Mouse (Mus musculus) stomach, embryonic 14.5 days (tissue): Measurements from ENCODE around the gene Xrcc2. TPM values are rescaled to one million over a fixed set of nuclear protein-coding genes. Genes with fewer than 3 reads are reported as not detected.

Experiments
- ATAC-seq: fragments of 200-750 bp; cut with Nextera tagmentation; 2 replicates; pipeline ENCODE4 v1.8.0; 2017; ENCODE audit warnings: low read depth, moderate TSS enrichment; ENCODE audit not compliant: insufficient number of reproducible peaks, insufficient read depth, low FRiP score
- H3K27ac ChIP-seq: fragments of 300-500 bp; sonication (generic); 2 replicates; pipeline ENCODE4 v1.5.1; 2014; ENCODE audit warnings: mild to moderate bottlenecking, low read length, moderate library complexity, mixed read lengths
- H3K27me3 ChIP-seq: fragments of 300-500 bp; sonication (generic); 2 replicates; pipeline ENCODE4 v1.6.1; 2014; ENCODE audit warnings: low read length, control low read depth, mixed read lengths; ENCODE audit not compliant: control insufficient read depth, insufficient read depth
- H3K36me3 ChIP-seq: fragments of 300-500 bp; sonication (generic); 2 replicates; pipeline ENCODE4 v1.6.1; 2014; ENCODE audit warnings: mild to moderate bottlenecking, control low read depth, low read length, moderate library complexity, mixed read lengths; ENCODE audit not compliant: control insufficient read depth, insufficient read depth
- H3K4me1 ChIP-seq: fragments of 300-500 bp; sonication (generic); 2 replicates; pipeline ENCODE4 v1.6.1; 2014; ENCODE audit warnings: low read length, control low read depth, mixed read lengths; ENCODE audit not compliant: control insufficient read depth, insufficient read depth
- H3K4me2 ChIP-seq: fragments of 300-500 bp; sonication (generic); replicated peaks from 2 replicates; pipeline ENCODE4 v1.6.1; 2014; ENCODE audit warnings: low read depth, low read length, control low read depth
- H3K4me3 ChIP-seq: fragments of 300-500 bp; sonication (generic); 2 replicates; pipeline ENCODE4 v1.5.1; 2014; ENCODE audit warnings: low read depth, low read length, control low read depth
- H3K9ac ChIP-seq: fragments of 300-500 bp; sonication (generic); replicated peaks from 2 replicates; pipeline ENCODE4 v1.6.1; 2014; ENCODE audit warnings: low read depth, mild to moderate bottlenecking, control low read depth, low read length, moderate library complexity, mixed read lengths
- H3K9me3 ChIP-seq: fragments of 300-500 bp; sonication (generic); 2 replicates; pipeline ENCODE4 v1.6.1; 2016; ENCODE audit warnings: low read depth, low read length, control low read depth; ENCODE audit not compliant: control insufficient read depth
- WGBS: fragments of 180-500 bp; shearing (Covaris S2); extraction: QIAGEN DNeasy Blood & Tissue Kit; methylation state at CpG from one replicate; pipeline ENCODE4 v1.1.7; 2014; 5-methylcytosine and 5-hydroxymethylcytosine counted together
- polyA plus RNA-seq: library from polyadenylated mRNA; unstranded; fragments of >200 nt; fragmentation: Nextera tagmentation; extraction: Ambion mirVana; gene quantifications from 2 replicates; pipeline ENCODE4 v1.2.1, GENCODE M21; 2014

The Xrcc2 gene
- polyA plus RNA-seq, 1 experiment from 2014 or later = 13.2 TPM

DNA sequence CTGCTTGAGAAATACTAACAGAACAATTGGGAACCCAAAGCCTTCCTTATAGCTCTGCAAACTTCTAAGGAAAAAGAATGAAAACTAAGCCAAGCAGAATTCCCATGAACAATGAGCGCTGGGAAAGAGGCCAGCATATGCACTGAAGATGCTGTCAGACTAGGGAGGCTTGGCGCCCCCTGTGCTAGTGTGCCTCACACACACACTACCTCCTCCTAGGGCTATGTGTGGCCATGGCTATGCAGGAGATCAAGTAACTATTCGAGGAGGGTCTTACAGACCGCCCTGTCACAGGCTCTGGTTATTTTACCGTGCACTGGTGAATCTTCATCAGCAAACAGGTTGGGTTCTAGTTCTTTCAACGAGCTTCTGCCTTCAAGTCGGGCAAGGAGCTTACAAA lies 7.7 kb downstream of the Xrcc2 start:
- no peak overlapping the region for H3K4me3 ChIP-seq
- no peak overlapping the region for H3K27ac ChIP-seq
- H3K27me3 ChIP-seq = no peaks in the 10 kb centered on the region
- H3K4me1 ChIP-seq = no peaks in the 10 kb centered on the region
- no peak overlapping the region for H3K4me2 ChIP-seq
- no peaks in the 10 kb centered on the region for H3K9me3 ChIP-seq
- H3K36me3 ChIP-seq = no peaks in the 10 kb centered on the region; the same call in 1 of the 2 replicates
- ATAC-seq = no peak
- WGBS = 86% methylated on average over 7 of the region's 7 CpGs
- H3K9ac ChIP-seq = no peak overlapping the region

DNA sequence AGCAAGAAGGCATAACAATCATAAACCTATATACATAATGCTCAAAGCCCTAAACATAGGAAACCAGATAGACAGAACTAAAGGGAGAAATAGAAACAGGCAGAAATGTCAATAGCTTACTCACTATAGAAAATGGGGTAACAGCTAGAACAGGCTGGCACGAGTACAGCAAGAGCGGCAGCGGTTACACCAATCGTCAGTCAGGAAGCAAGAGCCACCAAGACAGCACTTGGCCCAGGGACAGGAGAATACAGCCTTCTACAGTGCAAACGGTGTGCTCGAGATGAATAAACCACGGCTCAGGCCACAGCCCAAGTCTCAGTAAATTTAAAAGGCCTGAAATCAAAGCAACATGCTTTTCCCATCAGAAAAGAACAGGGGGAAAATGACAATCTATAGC lies 9.4 kb downstream of the Xrcc2 start:
- H3K4me3 ChIP-seq = no peak overlapping the region
- H3K27me3 ChIP-seq = no peaks in the 10 kb centered on the region
- WGBS = 93% methylated on average over 7 of the region's 7 CpGs
- H3K4me2 ChIP-seq = no peak overlapping the region
- H3K9me3 ChIP-seq = no peaks in the 10 kb centered on the region
- H3K4me1 ChIP-seq = no peaks in the 10 kb centered on the region
- no peak for ATAC-seq
- H3K27ac ChIP-seq = no peak overlapping the region
- peaks cover 8% of the 10 kb centered on the region for H3K36me3 ChIP-seq
- H3K9ac ChIP-seq = no peak overlapping the region

DNA sequence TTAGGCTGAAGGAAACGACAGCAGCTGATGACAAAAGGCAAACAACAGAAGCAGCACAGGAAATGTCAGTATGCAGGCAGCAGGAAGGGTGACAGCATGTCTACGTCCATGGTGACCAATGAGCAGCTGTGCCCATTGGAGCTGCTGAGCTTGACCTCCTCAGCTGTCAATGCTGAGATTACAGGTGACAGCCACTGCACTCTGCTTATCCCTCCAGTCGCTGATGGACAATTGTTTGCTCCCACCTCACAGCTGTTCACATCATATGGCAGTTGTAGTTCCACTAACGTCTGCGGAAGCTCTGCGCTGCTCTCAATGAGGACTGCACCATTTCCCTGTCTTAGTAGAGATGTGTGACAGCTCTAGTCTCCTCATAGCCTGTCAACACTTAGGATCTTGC lies 9.8 kb downstream of the Xrcc2 start:
- WGBS = 75% methylated on average over 6 of the region's 6 CpGs

DNA sequence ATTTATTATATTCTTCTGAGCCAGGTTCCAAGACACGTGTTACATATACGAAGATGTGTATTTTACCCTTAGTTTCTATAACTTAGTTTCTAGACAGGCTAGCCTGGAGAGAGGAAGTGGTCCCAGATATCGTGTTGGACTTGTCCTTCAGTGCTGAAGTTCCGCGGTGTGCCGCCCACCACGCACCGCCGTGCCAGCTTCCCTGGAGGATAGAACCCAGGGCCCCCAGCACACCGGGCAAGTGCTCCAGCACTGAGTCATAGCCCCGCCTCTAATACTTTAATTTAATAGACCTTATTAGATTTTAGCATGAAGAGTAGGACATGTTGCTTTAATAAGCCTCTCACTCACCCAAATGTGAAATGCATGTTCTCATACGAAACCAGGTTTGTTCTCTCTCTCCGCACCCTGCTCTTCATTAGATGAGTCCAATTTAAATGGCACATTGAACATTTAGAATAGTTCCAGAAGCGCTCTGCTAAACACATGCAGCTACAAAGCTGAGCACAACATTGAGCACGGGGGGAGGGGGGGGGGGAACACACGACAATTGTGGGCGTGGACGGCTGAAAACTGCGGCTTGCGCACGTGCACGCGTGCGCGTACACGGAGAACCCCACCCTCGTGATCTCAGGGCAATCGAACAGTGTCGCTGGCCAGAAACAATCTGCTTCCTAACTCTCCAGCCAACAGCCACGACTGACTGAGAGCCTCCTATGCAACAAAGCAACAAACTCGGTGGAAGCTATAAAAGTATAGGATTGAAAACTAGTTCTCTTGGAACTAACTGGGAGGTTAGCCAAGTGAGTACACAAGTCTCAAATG lies 33.7 kb downstream of the Xrcc2 start:
- no peak overlapping the region for H3K27ac ChIP-seq
- H3K4me2 ChIP-seq = no peak overlapping the region
- no peaks in the 10 kb centered on the region for H3K4me1 ChIP-seq
- H3K27me3 ChIP-seq = no peaks in the 10 kb centered on the region
- H3K9me3 ChIP-seq = no peaks in the 10 kb centered on the region
- H3K4me3 ChIP-seq = no peak overlapping the region
- WGBS = 89% methylated on average over 31 of the region's 31 CpGs
- ATAC-seq = no peak
- H3K9ac ChIP-seq = no peak overlapping the region
- no peaks in the 10 kb centered on the region for H3K36me3 ChIP-seq

More for the DNA sequence above, 9.8 kb downstream of the Xrcc2 start:
- Histone ChIP-seq H3K36me3 (peaks cover 8% of the 10 kb centered on the region), H3K9ac (no peak overlapping the region), H3K4me3 (no peak overlapping the region), H3K27me3 (no peaks in the 10 kb centered on the region), H3K4me1 (no peaks in the 10 kb centered on the region), H3K9me3 (no peaks in the 10 kb centered on the region), H3K27ac (no peak overlapping the region), H3K4me2 (no peak overlapping the region)
- ATAC-seq = no peak

DNA sequence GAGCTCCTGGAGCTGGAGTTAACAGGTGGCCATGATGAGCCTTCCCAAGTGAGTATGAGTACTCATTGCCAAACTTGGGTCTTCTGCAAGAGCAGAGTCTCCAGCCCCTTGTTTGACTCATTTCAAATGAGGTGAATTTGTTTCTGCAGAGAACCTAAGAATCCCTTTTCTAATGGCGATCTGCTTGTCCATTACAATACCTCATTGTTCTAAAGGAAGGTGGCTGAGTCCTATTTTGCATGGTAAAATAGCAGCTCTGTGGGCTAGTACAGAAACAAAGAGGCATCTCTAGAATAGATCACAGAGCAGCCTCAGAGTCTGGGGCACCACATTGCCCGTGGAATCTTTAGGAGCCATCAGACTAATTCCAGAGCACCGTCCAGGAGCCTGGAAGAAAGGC lies 34.6 kb downstream of the Xrcc2 start:
- no peaks in the 10 kb centered on the region for H3K9me3 ChIP-seq
- 90% methylated on average over 3 of the region's 3 CpGs for WGBS
- no peaks in the 10 kb centered on the region for H3K36me3 ChIP-seq
- H3K4me3 ChIP-seq = no peak overlapping the region
- H3K27ac ChIP-seq = no peak overlapping the region
- H3K4me2 ChIP-seq = no peak overlapping the region
- H3K27me3 ChIP-seq = no peaks in the 10 kb centered on the region
- no peak overlapping the region for H3K9ac ChIP-seq
- no peak for ATAC-seq
- H3K4me1 ChIP-seq = no peaks in the 10 kb centered on the region

DNA sequence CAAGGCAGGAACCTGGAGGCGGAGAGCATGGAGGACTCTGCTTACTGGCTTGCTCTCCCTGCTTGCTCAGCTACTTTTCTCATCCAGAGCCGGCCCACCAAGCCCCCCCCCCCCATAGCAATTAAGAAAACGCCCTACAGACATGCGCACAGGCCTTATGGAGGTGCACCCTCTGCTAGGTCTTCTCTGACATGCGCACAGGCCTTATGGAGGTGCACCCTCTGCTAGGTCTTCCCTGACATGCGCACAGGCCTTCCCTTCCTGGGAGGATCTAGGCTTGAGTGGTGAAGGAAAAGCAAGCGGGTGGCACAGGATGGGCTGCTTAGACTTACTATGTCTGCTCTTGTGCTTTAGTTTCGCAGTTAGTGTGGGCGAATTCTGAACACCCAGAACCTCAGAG lies 37.3 kb downstream of the Xrcc2 start:
- 89% methylated on average over 9 of the region's 9 CpGs for WGBS
- no peak for ATAC-seq

DNA sequence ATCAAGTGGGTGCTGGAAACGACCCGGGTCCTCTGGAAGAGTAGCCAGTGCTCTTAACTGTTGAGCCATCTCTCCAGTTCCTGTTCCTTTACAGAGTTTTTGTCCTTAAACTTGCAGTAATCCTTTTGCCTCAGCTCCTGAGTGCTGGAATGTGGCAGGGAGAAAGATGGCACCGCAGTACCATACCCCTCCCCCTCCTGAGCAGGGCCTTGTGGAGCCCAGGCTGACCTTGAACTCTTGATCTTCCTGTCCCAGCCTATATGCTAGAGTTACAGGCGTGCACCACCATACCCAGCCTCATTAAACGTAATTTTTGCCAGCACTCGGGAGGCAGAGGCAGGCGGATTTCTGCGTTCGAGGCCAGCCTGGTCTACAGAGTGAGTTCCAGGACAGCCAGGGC lies 38.9 kb downstream of the Xrcc2 start:
- 78% methylated on average over 9 of the region's 9 CpGs for WGBS
- Histone ChIP-seq H3K4me2 (no peak overlapping the region), H3K9ac (no peak overlapping the region), H3K4me3 (no peak overlapping the region), H3K4me1 (no peaks in the 10 kb centered on the region), H3K27me3 (no peaks in the 10 kb centered on the region), H3K27ac (no peak overlapping the region), H3K36me3 (no peaks in the 10 kb centered on the region), H3K9me3 (no peaks in the 10 kb centered on the region)
- no peak for ATAC-seq

More for the DNA sequence above, 37.3 kb downstream of the Xrcc2 start:
- Histone ChIP-seq H3K4me2 (no peak overlapping the region), H3K9me3 (no peaks in the 10 kb centered on the region), H3K27me3 (no peaks in the 10 kb centered on the region), H3K9ac (no peak overlapping the region), H3K27ac (no peak overlapping the region), H3K36me3 (no peaks in the 10 kb centered on the region), H3K4me3 (no peak overlapping the region), H3K4me1 (no peaks in the 10 kb centered on the region)

DNA sequence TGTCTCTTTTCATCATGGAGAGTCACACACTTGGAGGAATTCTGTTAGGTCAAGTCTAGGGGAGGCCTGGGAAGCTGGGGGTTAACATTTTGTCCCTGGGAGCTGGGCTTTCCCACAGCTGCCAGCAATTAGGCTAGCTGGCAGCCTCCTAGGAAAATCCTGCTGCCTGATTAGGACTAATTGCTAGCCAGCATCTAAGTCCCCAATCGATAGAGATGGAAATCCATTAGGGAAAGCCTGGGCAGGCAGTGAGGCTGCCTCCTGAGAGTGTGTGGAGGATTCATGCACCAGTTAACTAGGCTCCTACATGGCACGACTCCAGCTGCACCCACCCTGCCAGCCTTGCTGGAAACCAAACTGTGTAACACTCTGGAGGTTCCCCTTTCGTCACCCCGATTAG lies 39.5 kb downstream of the Xrcc2 start:
- no peak for ATAC-seq
- Histone ChIP-seq H3K36me3 (no peaks in the 10 kb centered on the region), H3K4me3 (no peak overlapping the region), H3K27me3 (no peaks in the 10 kb centered on the region), H3K9me3 (no peaks in the 10 kb centered on the region), H3K4me1 (no peaks in the 10 kb centered on the region), H3K9ac (no peak overlapping the region), H3K27ac (no peak overlapping the region), H3K4me2 (no peak overlapping the region)
- 64% methylated on average over 4 of the region's 4 CpGs for WGBS

DNA sequence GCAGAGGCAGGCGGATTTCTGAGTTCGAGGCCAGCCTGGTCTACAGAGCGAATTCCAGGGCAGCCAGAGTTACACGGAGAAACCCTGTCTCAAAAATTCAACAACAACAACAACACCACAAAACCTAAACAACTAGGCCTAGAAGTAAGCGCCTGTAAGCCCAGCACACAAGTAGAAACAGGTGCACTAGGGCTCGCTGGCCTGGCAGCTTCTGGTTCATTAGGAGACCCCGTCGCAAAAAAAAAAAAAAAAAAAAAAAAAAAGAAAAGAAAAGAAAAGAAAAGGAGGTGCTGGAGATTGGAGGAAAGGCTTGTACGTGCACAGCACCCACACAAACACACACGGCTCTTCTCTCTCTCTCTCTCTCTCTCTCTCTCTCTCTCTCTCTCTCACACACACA lies 40.1 kb downstream of the Xrcc2 start:
- H3K27me3 ChIP-seq = no peaks in the 10 kb centered on the region
- no peaks in the 10 kb centered on the region for H3K36me3 ChIP-seq
- H3K4me2 ChIP-seq = no peak overlapping the region
- no peaks in the 10 kb centered on the region for H3K9me3 ChIP-seq
- no peak overlapping the region for H3K27ac ChIP-seq
- no peak overlapping the region for H3K4me3 ChIP-seq
- 77% methylated on average over 10 of the region's 10 CpGs for WGBS
- no peak for ATAC-seq
- H3K4me1 ChIP-seq = no peaks in the 10 kb centered on the region
- H3K9ac ChIP-seq = no peak overlapping the region
